ENCODE assay signal across 8 mouse cellular contexts in genomic region chr14:14632471-14632870, GRCm38 (mm10).
DNase-seq lines count a peak whose midpoint lies in the region; ATAC-seq lines count a peak whose summit lies in the region.

No protein-coding gene starts in this region.

- H3K36me3 ChIP-seq in erythroblast, embryonic 14.5 days (ENCODE audit: control insufficient read depth), result no peaks in the 10 kb centered on the region
- H3K36me3 ChIP-seq in hindbrain, embryonic 16.5 days (ENCODE audit: control insufficient read depth, insufficient read depth, low read length), result no peaks in the 10 kb centered on the region
- no peaks in the 10 kb centered on the region for H3K36me3 ChIP-seq in lung, embryonic 16.5 days (ENCODE audit: control insufficient read depth, insufficient read depth, low read length)

- no peak overlapping the region for H3K9ac ChIP-seq in hindbrain, embryonic 16.5 days (ENCODE audit: low read depth, low read length)
- peak overlapping the region; percentile 19 for H3K9ac ChIP-seq in lung, embryonic 16.5 days (ENCODE audit: low read length)

- no peaks in the 10 kb centered on the region for H3K27me3 ChIP-seq in erythroblast, embryonic 14.5 days (ENCODE audit: control insufficient read depth)
- no peaks in the 10 kb centered on the region for H3K27me3 ChIP-seq in hindbrain, embryonic 16.5 days (replicated peaks; ENCODE audit: control insufficient read depth, insufficient read depth, low read length)
- no peaks in the 10 kb centered on the region for H3K27me3 ChIP-seq in lung, embryonic 16.5 days (ENCODE audit: control insufficient read depth, insufficient read depth, low read depth, low read length)

- no peak for ATAC-seq in erythroblast, adult 5-6 weeks (replicated peaks; ENCODE audit: low FRiP score, poor library complexity, severe bottlenecking)
- no peak for ATAC-seq in hindbrain, embryonic 16.5 days
- peak; percentile 72 for ATAC-seq in lung, embryonic 16.5 days (ENCODE audit: low read depth)
- ATAC-seq in monocyte, adult 5-6 weeks (replicated peaks; ENCODE audit: insufficient number of reproducible peaks, low FRiP score, low TSS enrichment, poor library complexity, severe bottlenecking), result no peak

- no peak overlapping the region for H3K27ac ChIP-seq in hindbrain, embryonic 16.5 days (ENCODE audit: low read depth, low read length)
- H3K27ac ChIP-seq in lung, embryonic 16.5 days (ENCODE audit: low read length), result no peak overlapping the region

- DNase-seq in adrenal gland, postnatal 25 days, result peak; percentile 25
- peak; percentile 6 to 11 for DNase-seq in frontal cortex, postnatal 10 days (ENCODE audit: low spot score in 2 of 2)
- peak; percentile 38 for DNase-seq in retina, postnatal 1 day

- H3K4me3 ChIP-seq in erythroblast, embryonic 14.5 days (replicated peaks), result peak overlapping the region; percentile 35
- H3K4me3 ChIP-seq in hindbrain, embryonic 16.5 days (ENCODE audit: low read length), result peak overlapping the region; percentile 28
- H3K4me3 ChIP-seq in lung, embryonic 16.5 days (ENCODE audit: low read length), result peak overlapping the region; percentile 42

- no peaks in the 10 kb centered on the region for H3K9me3 ChIP-seq in erythroblast, embryonic 14.5 days (ENCODE audit: control insufficient read depth, low read length)
- no peaks in the 10 kb centered on the region for H3K9me3 ChIP-seq in hindbrain, embryonic 16.5 days (ENCODE audit: control insufficient read depth, low read length)
- H3K9me3 ChIP-seq in lung, embryonic 16.5 days (ENCODE audit: control insufficient read depth, low read length), result no peaks in the 10 kb centered on the region

- peaks cover 3% of the 10 kb centered on the region for H3K4me1 ChIP-seq in erythroblast, embryonic 14.5 days (ENCODE audit: control insufficient read depth)
- H3K4me1 ChIP-seq in hindbrain, embryonic 16.5 days (ENCODE audit: control insufficient read depth, insufficient read depth, low read depth, low read length), result peaks cover 7% of the 10 kb centered on the region
- peaks cover 10% of the 10 kb centered on the region; the same call in 1 of the 2 replicates for H3K4me1 ChIP-seq in lung, embryonic 16.5 days (replicated peaks; ENCODE audit: control insufficient read depth, insufficient read depth, low read length)

- H3K4me2 ChIP-seq in hindbrain, embryonic 16.5 days (ENCODE audit: low read length), result peak overlapping the region; percentile 62
- peak overlapping the region; percentile 68 for H3K4me2 ChIP-seq in lung, embryonic 16.5 days (ENCODE audit: low read depth, low read length)

- under 1% methylated on average over 15 of the region's 15 CpGs for WGBS in hindbrain, embryonic 16.5 days
- WGBS in lung, embryonic 16.5 days, result 3% methylated on average over 15 of the region's 15 CpGs
